Mouse (Mus musculus): ENCODE measurements around the gene Olfr782. TPM values are rescaled to one million over a fixed set of nuclear protein-coding genes. Genes with fewer than 3 reads are reported as not detected.
"Not testable (repeated sequence)": the region's sequence is repeated elsewhere in the genome, so short reads cannot be mapped to it uniquely, and the experiment has no call there.

Olfr782 gene
- polyA plus RNA-seq (2015; fragmentation: Nextera tagmentation; extraction: Ambion mirVana): not detected in 2 replicates

GRCm38 (mm10) chr10:129348550-129348949, at the start of gene Olfr782:
Gene Olfr782 (plus strand): TSS chr10:129348850.
- H3K27me3 ChIP-seq: no peaks in the 10 kb centered on the region
- no peak within 1 kb of the TSS for H3K4me2 ChIP-seq
- H3K4me1 ChIP-seq (replicated peaks): no peaks in the 10 kb centered on the region
- 86% methylated on average over 3 of the region's 3 CpGs for WGBS
- no peaks in the 10 kb centered on the region for H3K36me3 ChIP-seq
- H3K9me3 ChIP-seq (replicated peaks): no peaks in the 10 kb centered on the region
- no peak within 1 kb of the TSS for H3K27ac ChIP-seq
- no peak within 1 kb of the TSS for H3K4me3 ChIP-seq
- no peak for ATAC-seq (replicated peaks; ENCODE audit: insufficient number of reproducible peaks, insufficient read depth, low FRiP score, low read depth)
- H3K9ac ChIP-seq: no peak within 1 kb of the TSS

- H3K4me2 ChIP-seq; H3K9ac ChIP-seq; H3K4me1 ChIP-seq (replicated peaks); H3K27me3 ChIP-seq; H3K9me3 ChIP-seq (replicated peaks); H3K4me3 ChIP-seq; H3K27ac ChIP-seq; H3K36me3 ChIP-seq; ATAC-seq (replicated peaks; ENCODE audit: insufficient number of reproducible peaks, insufficient read depth, low FRiP score, low read depth): not testable (repeated sequence)
- WGBS: 41% methylated on average over 1 of the region's 1 CpGs
Observed at GRCm38 (mm10) chr10:129312973-129313372, 35.7 kb upstream of the Olfr782 start.

GRCm38 (mm10) chr10:129313521-129313920, 35.1 kb upstream of the Olfr782 start:
- not testable (repeated sequence) for ATAC-seq (replicated peaks; ENCODE audit: insufficient number of reproducible peaks, insufficient read depth, low FRiP score, low read depth); H3K27ac ChIP-seq; H3K9ac ChIP-seq; H3K4me2 ChIP-seq; H3K9me3 ChIP-seq (replicated peaks); H3K27me3 ChIP-seq; H3K4me3 ChIP-seq; H3K4me1 ChIP-seq (replicated peaks); H3K36me3 ChIP-seq
- 100% methylated on average over 1 of the region's 1 CpGs for WGBS

GRCm38 (mm10) chr10:129317817-129318216, 30.8 kb upstream of the Olfr782 start, which contains the start of gene Olfr780:
Gene Olfr780 (plus strand): TSS chr10:129318117.
- WGBS: 73% methylated on average over 3 of the region's 3 CpGs
- Histone ChIP-seq H3K9me3 (replicated peaks) (no peaks in the 10 kb centered on the region), H3K4me2 (no peak within 1 kb of the TSS), H3K36me3 (no peaks in the 10 kb centered on the region), H3K4me1 (replicated peaks) (no peaks in the 10 kb centered on the region), H3K27me3 (no peaks in the 10 kb centered on the region), H3K4me3 (no peak within 1 kb of the TSS), H3K27ac (no peak within 1 kb of the TSS), H3K9ac (no peak within 1 kb of the TSS)
- no peak for ATAC-seq (replicated peaks; ENCODE audit: insufficient number of reproducible peaks, insufficient read depth, low FRiP score, low read depth)

GRCm38 (mm10) chr10:129328554-129328953, 20.1 kb upstream of the Olfr782 start, which contains the start of gene Olfr781:
Gene Olfr781 (plus strand): TSS chr10:129328854.
- no peak for ATAC-seq (replicated peaks; ENCODE audit: insufficient number of reproducible peaks, insufficient read depth, low FRiP score, low read depth)

GRCm38 (mm10) chr10:129352475-129352874, 3.8 kb downstream of the Olfr782 start:
- H3K4me2 ChIP-seq; H3K27me3 ChIP-seq; H3K27ac ChIP-seq; H3K36me3 ChIP-seq; H3K4me1 ChIP-seq (replicated peaks); H3K9me3 ChIP-seq (replicated peaks); H3K9ac ChIP-seq; H3K4me3 ChIP-seq; ATAC-seq (replicated peaks; ENCODE audit: insufficient number of reproducible peaks, insufficient read depth, low FRiP score, low read depth): not testable (repeated sequence)
- WGBS: 53% methylated on average over 2 of the region's 2 CpGs

More at GRCm38 (mm10) chr10:129328554-129328953, 20.1 kb upstream of the Olfr782 start, which contains the start of gene Olfr781:
- no peaks in the 10 kb centered on the region for H3K36me3 ChIP-seq
- no peak within 1 kb of the TSS for H3K9ac ChIP-seq
- H3K4me3 ChIP-seq: no peak within 1 kb of the TSS
- no peaks in the 10 kb centered on the region for H3K27me3 ChIP-seq
- no peaks in the 10 kb centered on the region for H3K9me3 ChIP-seq (replicated peaks)
- no peak within 1 kb of the TSS for H3K27ac ChIP-seq
- H3K4me2 ChIP-seq: no peak within 1 kb of the TSS
- H3K4me1 ChIP-seq (replicated peaks): no peaks in the 10 kb centered on the region

- not testable (repeated sequence) for H3K4me2 ChIP-seq; ATAC-seq (replicated peaks; ENCODE audit: insufficient number of reproducible peaks, insufficient read depth, low FRiP score, low read depth); H3K36me3 ChIP-seq; H3K4me3 ChIP-seq; H3K9ac ChIP-seq; H3K9me3 ChIP-seq (replicated peaks); H3K4me1 ChIP-seq (replicated peaks); H3K27me3 ChIP-seq; H3K27ac ChIP-seq
- WGBS: 79% methylated on average over 4 of the region's 4 CpGs
Observed at GRCm38 (mm10) chr10:129356496-129356895, 7.8 kb downstream of the Olfr782 start.

- no peak for ATAC-seq (replicated peaks; ENCODE audit: insufficient number of reproducible peaks, insufficient read depth, low FRiP score, low read depth)
- WGBS: 73% methylated on average over 5 of the region's 5 CpGs
- H3K4me1 ChIP-seq (replicated peaks): no peaks in the 10 kb centered on the region
Observed at GRCm38 (mm10) chr10:129357307-129357706, 8.7 kb downstream of the Olfr782 start.

GRCm38 (mm10) chr10:129374051-129374450, 25.4 kb downstream of the Olfr782 start:
- not testable (repeated sequence) for H3K9me3 ChIP-seq (replicated peaks); H3K4me1 ChIP-seq (replicated peaks); H3K27ac ChIP-seq; H3K4me2 ChIP-seq; ATAC-seq (replicated peaks; ENCODE audit: insufficient number of reproducible peaks, insufficient read depth, low FRiP score, low read depth); H3K4me3 ChIP-seq; H3K36me3 ChIP-seq; H3K27me3 ChIP-seq; H3K9ac ChIP-seq
- 74% methylated on average over 5 of the region's 5 CpGs for WGBS

More at GRCm38 (mm10) chr10:129357307-129357706, 8.7 kb downstream of the Olfr782 start:
- 0 out of 2 replicates have a peak, but pooled peaks cover 4% of the 10 kb centered on the region for H3K9me3 ChIP-seq (replicated peaks)
- no peaks in the 10 kb centered on the region for H3K27me3 ChIP-seq
- H3K4me3 ChIP-seq: no peak overlapping the region
- H3K27ac ChIP-seq: no peak overlapping the region
- H3K36me3 ChIP-seq: no peaks in the 10 kb centered on the region
- H3K4me2 ChIP-seq: no peak overlapping the region
- no peak overlapping the region for H3K9ac ChIP-seq

- no peaks in the 10 kb centered on the region for H3K4me1 ChIP-seq (replicated peaks)
- no peaks in the 10 kb centered on the region for H3K36me3 ChIP-seq
- H3K4me3 ChIP-seq: no peak within 1 kb of the TSS
- H3K9me3 ChIP-seq (replicated peaks): no peaks in the 10 kb centered on the region
- ATAC-seq (replicated peaks; ENCODE audit: insufficient number of reproducible peaks, insufficient read depth, low FRiP score, low read depth): no peak
- no peak within 1 kb of the TSS for H3K9ac ChIP-seq
- H3K27ac ChIP-seq: no peak within 1 kb of the TSS
- no peak within 1 kb of the TSS for H3K4me2 ChIP-seq
- no peaks in the 10 kb centered on the region for H3K27me3 ChIP-seq
Observed at GRCm38 (mm10) chr10:129383783-129384182, 35.1 kb downstream of the Olfr782 start, which contains the start of gene Olfr784. Gene Olfr784 (plus strand): TSS chr10:129384083.

- no peaks in the 10 kb centered on the region for H3K36me3 ChIP-seq
- ATAC-seq (replicated peaks; ENCODE audit: insufficient number of reproducible peaks, insufficient read depth, low FRiP score, low read depth): no peak
- no peak overlapping the region for H3K4me3 ChIP-seq
- no peak overlapping the region for H3K27ac ChIP-seq
- WGBS: 43% methylated on average over 5 of the region's 5 CpGs
- H3K4me1 ChIP-seq (replicated peaks): no peaks in the 10 kb centered on the region
- H3K9ac ChIP-seq: no peak overlapping the region
- no peaks in the 10 kb centered on the region for H3K9me3 ChIP-seq (replicated peaks)
- H3K27me3 ChIP-seq: no peaks in the 10 kb centered on the region
- no peak overlapping the region for H3K4me2 ChIP-seq
Observed at GRCm38 (mm10) chr10:129400892-129401291, 52.2 kb downstream of the Olfr782 start.
